Mouse (Mus musculus): ENCODE data around the gene Ino80d. TPM values are rescaled to one million over a fixed set of nuclear protein-coding genes. Genes with fewer than 3 reads are reported as not detected.

Ino80d gene
- total RNA-seq, 1 experiment: 17.5 TPM

DNA sequence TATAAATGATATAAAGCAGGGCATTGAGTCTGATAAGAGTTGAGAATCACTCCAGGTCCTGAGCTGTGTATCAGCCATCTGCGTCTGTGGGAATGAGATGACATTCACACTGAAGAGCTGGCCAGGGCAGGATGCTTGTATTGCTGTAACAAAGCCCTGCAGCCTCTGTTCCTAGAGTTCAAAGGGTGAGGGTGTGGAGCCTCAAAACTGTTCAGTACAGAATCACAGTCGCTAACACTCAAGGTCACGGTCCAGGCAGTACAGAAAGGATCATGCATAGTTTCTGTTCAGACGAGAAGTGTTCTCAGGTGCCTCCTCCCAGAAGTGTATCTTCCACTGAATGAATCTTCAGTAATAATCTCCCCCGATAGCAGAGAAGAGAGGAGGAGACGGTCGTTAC lies 203.0 kb downstream of the Ino80d start:
- TF ChIP-seq CHD2 (IDR thresholded peaks at IDR 0.05; ENCODE audit: low read depth, low read length) (no peak), HCFC1 (IDR thresholded peaks at IDR 0.05; ENCODE audit: borderline replicate concordance, insufficient read depth, low read length) (no peak), ZNF384 (IDR thresholded peaks at IDR 0.05; ENCODE audit: low read depth, low read length) (no peak), MAFK (IDR thresholded peaks at IDR 0.05; ENCODE audit: insufficient read depth, low read depth, low read length) (no peak), ZC3H11A (IDR thresholded peaks at IDR 0.05; ENCODE audit: borderline replicate concordance, low read depth, low read length) (no peak)
- no peak overlapping the region for H3K9ac ChIP-seq (ENCODE audit: insufficient read depth, low read depth, low read length, poor library complexity, severe bottlenecking)
- no peak overlapping the region for H3K4me3 ChIP-seq (ENCODE audit: insufficient read depth in 1 of 2, low read depth in 1 of 2, low read length in 2 of 2, poor library complexity in 1 of 2, severe bottlenecking in 1 of 2)
- peak; percentile 27 for DNase-seq (ENCODE audit: low read depth, low spot score)
- no peak overlapping the region for H3K27ac ChIP-seq (ENCODE audit: insufficient read depth, low read depth, low read length, poor library complexity, severe bottlenecking)
- H3K9me3 ChIP-seq (ENCODE audit: control insufficient read depth, insufficient read depth, low read depth, low read length): no peaks in the 10 kb centered on the region
- in situ Hi-C loops (cut with MboI; ENCODE audit: low sequenced_read_pairs in 2 of 2, unreplicated experiment in 2 of 2): no loop called here
- no peaks in the 10 kb centered on the region for H3K36me3 ChIP-seq (ENCODE audit: control insufficient read depth, insufficient read depth, low read length, poor library complexity, severe bottlenecking)
- peaks cover 2% of the 10 kb centered on the region in 2 experiments; a peak in 2 of 4 replicates for H3K4me1 ChIP-seq (ENCODE audit: control insufficient read depth in 2 of 2, insufficient read depth in 2 of 2, low read length in 2 of 2, poor library complexity in 1 of 2)

- Histone ChIP-seq H3K9ac (ENCODE audit: insufficient read depth, low read depth, low read length, poor library complexity, severe bottlenecking) (no peak overlapping the region), H3K9me3 (ENCODE audit: control insufficient read depth, insufficient read depth, low read depth, low read length) (no peaks in the 10 kb centered on the region), H3K4me1 (ENCODE audit: control insufficient read depth in 2 of 2, insufficient read depth in 2 of 2, low read length in 2 of 2, poor library complexity in 1 of 2) (peaks cover 2% of the 10 kb centered on the region in 2 experiments; a peak in 2 of 4 replicates), H3K4me3 (ENCODE audit: insufficient read depth in 1 of 2, low read depth in 1 of 2, low read length in 2 of 2, poor library complexity in 1 of 2, severe bottlenecking in 1 of 2) (no peak overlapping the region), H3K36me3 (ENCODE audit: control insufficient read depth, insufficient read depth, low read length, poor library complexity, severe bottlenecking) (no peaks in the 10 kb centered on the region), H3K27ac (ENCODE audit: insufficient read depth, low read depth, low read length, poor library complexity, severe bottlenecking) (no peak overlapping the region)
- TF ChIP-seq ZNF384 (IDR thresholded peaks at IDR 0.05; ENCODE audit: low read depth, low read length) (no peak), CHD2 (IDR thresholded peaks at IDR 0.05; ENCODE audit: low read depth, low read length) (no peak), HCFC1 (IDR thresholded peaks at IDR 0.05; ENCODE audit: borderline replicate concordance, insufficient read depth, low read length) (no peak), ZC3H11A (IDR thresholded peaks at IDR 0.05; ENCODE audit: borderline replicate concordance, low read depth, low read length) (no peak), MAFK (IDR thresholded peaks at IDR 0.05; ENCODE audit: insufficient read depth, low read depth, low read length) (no peak)
- in situ Hi-C loops (cut with MboI; ENCODE audit: low sequenced_read_pairs in 2 of 2, unreplicated experiment in 2 of 2): no loop called here
- no peak for DNase-seq (ENCODE audit: low read depth, low spot score)
Measured at GRCm38 (mm10) chr1:62909126-62909525, 205.3 kb downstream of the Ino80d start.

DNA sequence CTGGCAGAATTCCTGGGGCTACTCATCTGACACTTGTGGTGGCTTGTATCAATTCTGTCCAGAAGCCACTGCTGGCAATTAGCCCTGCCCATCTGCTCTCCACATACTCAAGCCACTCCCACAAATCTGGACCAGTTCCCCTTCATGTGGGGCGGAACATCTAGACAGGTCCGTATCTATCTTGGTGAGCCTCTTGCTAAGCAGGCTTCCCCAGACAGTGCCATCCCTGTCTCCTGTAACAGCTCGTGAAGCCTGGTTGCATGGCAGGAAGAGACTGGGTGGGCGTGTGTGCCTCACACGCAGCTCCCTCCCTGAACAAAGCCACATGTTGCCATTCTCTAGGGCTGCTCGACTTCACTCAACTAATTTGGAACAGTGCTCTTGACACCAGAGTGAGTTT lies 206.0 kb downstream of the Ino80d start:
- DNase-seq (ENCODE audit: low read depth, low spot score): no peak
- in situ Hi-C loops (cut with MboI; ENCODE audit: low sequenced_read_pairs in 2 of 2, unreplicated experiment in 2 of 2): no loop called here
- TF ChIP-seq ZC3H11A (IDR thresholded peaks at IDR 0.05; ENCODE audit: borderline replicate concordance, low read depth, low read length) (no peak), CHD2 (IDR thresholded peaks at IDR 0.05; ENCODE audit: low read depth, low read length) (no peak), MAFK (IDR thresholded peaks at IDR 0.05; ENCODE audit: insufficient read depth, low read depth, low read length) (no peak), HCFC1 (IDR thresholded peaks at IDR 0.05; ENCODE audit: borderline replicate concordance, insufficient read depth, low read length) (no peak), ZNF384 (IDR thresholded peaks at IDR 0.05; ENCODE audit: low read depth, low read length) (no peak)
- Histone ChIP-seq H3K27ac (ENCODE audit: insufficient read depth, low read depth, low read length, poor library complexity, severe bottlenecking) (no peak overlapping the region), H3K4me1 (ENCODE audit: control insufficient read depth in 2 of 2, insufficient read depth in 2 of 2, low read length in 2 of 2, poor library complexity in 1 of 2) (peaks cover 2% of the 10 kb centered on the region in 2 experiments; a peak in 2 of 4 replicates), H3K4me3 (ENCODE audit: insufficient read depth in 1 of 2, low read depth in 1 of 2, low read length in 2 of 2, poor library complexity in 1 of 2, severe bottlenecking in 1 of 2) (no peak overlapping the region), H3K9ac (ENCODE audit: insufficient read depth, low read depth, low read length, poor library complexity, severe bottlenecking) (no peak overlapping the region), H3K36me3 (ENCODE audit: control insufficient read depth, insufficient read depth, low read length, poor library complexity, severe bottlenecking) (no peaks in the 10 kb centered on the region), H3K9me3 (ENCODE audit: control insufficient read depth, insufficient read depth, low read depth, low read length) (no peaks in the 10 kb centered on the region)

Other genes with a start within 250 kb of the Ino80d start
- 1,668 and 1,913 TPM in 2 replicates for gene Eef1b2, start 62.2 kb upstream of the Ino80d start, total RNA-seq (2012; rRNA removed)
- 84.2 and 101 TPM in 2 replicates for gene Ndufs1, start 62.2 kb upstream of the Ino80d start, total RNA-seq (2012; rRNA removed)
- 1.3 and 2.2 TPM in 2 replicates for gene Gpr1, start 99.9 kb upstream of the Ino80d start, total RNA-seq (2012; rRNA removed)
- gene Zdbf2, start 158.6 kb upstream of the Ino80d start, total RNA-seq (2012; rRNA removed): 25.6 and 43.2 TPM in 2 replicates